Mouse (Mus musculus): ENCODE results near the gene Ppp1r13b.

GRCm38 (mm10) chr12:111938623-111939177 lies 30.8 kb upstream of the Ppp1r13b start:
- no peak for TF ChIP-seq CTCF (IDR thresholded peaks at IDR 0.05)
- no peak for TF ChIP-seq EP300 (IDR thresholded peaks at IDR 0.05; ENCODE audit: insufficient read depth, low read depth, low read length)

Data from heart, adult 2 months (tissue).